Mouse (Mus musculus) gonadal fat pad, adult 2 months (tissue): ENCODE results near the gene Rtraf. TPM values are rescaled to one million over a fixed set of nuclear protein-coding genes. Genes with fewer than 3 reads are reported as not detected.
"Not testable (repeated sequence)": the region's sequence is repeated elsewhere in the genome, so short reads cannot be mapped to it uniquely, and the experiment has no call there.

Experiments used
- DNase-seq: peaks from one replicate; pipeline ENCODE4 v3.0.0-alpha.2; 2012; ENCODE audit warnings: low read depth
- polyA plus RNA-seq: library from polyadenylated mRNA; depleted of rRNA; stranded (reverse); fragments of >200 nt; gene quantifications from 2 replicates; pipeline ENCODE4 v1.2.3, GENCODE M21; 2012; rRNA removed

Rtraf gene
- polyA plus RNA-seq = 51.2 and 59.3 TPM in 2 replicates

GRCm38 (mm10) chr14:19823321-19824142 is at the start of gene Rtraf:
Rtraf (minus strand) TSS chr14:19823824.
- peak; percentile 49 for DNase-seq

GRCm38 (mm10) chr14:19867286-19867935 is 43.8 kb upstream of the Rtraf start:
- DNase-seq = no peak

DNA sequence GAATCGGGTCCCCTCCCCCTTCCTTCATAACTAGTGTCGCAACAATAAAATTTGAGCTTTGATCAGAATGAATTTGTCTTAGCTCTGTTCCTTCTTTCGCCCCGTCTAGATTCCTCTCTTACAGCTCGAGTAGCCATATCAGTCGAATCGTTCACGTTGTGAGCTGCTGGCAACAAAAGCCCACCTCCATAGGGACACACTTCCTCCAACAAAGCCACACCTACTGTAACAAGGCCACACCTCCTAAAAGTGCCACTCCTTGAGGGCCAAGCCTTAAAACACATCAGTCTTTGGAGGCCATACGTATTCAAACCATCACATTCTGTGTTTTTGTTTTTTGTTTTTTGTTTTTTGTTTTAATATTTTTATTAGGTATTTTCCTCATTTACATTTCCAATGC is 41.5 kb upstream of the Rtraf start:
- not testable (repeated sequence) for DNase-seq

GRCm38 (mm10) chr14:19861311-19862080 is 37.9 kb upstream of the Rtraf start:
- DNase-seq = no peak

- DNase-seq = no peak
Observed at GRCm38 (mm10) chr14:19860281-19860680, 36.7 kb upstream of the Rtraf start.

- no peak for DNase-seq
Observed at GRCm38 (mm10) chr14:19858808-19859776, 35.5 kb upstream of the Rtraf start.

DNA sequence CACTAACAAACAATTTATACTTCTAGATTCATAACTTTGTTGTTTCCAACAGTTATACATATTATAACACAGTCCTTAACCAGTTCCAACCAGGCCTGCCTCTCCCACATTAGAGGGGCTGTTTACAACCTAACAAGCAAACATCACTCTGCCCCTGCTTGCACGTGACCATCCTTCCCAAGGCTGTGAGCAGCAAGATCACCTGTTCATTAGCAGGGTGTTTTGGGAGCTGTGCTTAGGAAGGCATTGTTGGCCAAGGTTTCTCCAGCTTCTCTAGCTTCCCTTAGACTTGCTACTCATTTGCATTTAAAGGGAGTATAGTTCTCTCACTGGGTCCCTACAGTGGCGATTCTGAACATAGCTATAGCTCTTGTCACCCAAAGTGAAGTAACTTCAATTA is 34.7 kb upstream of the Rtraf start:
- DNase-seq = no peak

- DNase-seq = no peak
Observed at GRCm38 (mm10) chr14:19853471-19853870, 29.8 kb upstream of the Rtraf start.

GRCm38 (mm10) chr14:19839600-19840332 is 16.1 kb upstream of the Rtraf start:
- no peak for DNase-seq

DNA sequence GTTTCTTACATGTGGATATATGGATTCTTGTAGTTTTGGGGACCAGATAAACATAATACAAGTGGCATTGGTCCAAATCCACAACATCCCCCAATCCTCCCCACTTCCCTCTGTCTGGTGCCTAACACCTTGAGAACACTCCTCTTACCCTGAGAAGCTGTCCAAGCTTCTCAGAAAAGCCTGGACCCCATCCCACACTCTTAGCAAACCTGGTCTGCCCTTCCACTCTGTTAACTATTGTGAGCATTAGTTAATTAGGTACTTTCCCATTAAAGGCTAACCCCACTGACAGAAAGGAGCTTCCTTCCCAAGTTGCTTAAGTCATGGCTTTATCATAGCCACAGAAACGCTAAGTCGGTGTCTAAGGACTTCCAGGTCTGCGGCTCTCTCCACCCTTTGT is 12.7 kb upstream of the Rtraf start:
- no peak for DNase-seq

- DNase-seq = no peak
Observed at GRCm38 (mm10) chr14:19825481-19825880, 1.9 kb upstream of the Rtraf start.

DNA sequence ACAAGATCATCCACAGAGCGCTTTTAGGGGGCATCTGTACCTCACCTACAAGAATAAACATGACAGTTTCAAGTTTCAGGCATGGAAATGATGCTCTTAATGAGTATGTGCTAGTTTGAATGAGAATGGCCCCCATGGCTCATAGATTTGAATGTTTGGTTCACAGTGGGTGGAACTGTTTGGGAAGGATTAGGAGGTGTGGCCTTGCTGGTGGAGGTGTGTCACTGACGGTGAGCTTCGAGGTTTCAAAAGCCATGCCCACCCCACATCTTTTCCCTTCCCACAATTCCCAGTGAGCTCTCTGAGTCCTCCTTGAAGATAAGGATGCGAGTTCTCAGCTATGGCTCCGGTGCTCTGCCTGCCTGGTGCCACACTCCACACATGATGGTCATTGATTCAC is 1.9 kb downstream of the Rtraf start:
- DNase-seq = no peak

DNA sequence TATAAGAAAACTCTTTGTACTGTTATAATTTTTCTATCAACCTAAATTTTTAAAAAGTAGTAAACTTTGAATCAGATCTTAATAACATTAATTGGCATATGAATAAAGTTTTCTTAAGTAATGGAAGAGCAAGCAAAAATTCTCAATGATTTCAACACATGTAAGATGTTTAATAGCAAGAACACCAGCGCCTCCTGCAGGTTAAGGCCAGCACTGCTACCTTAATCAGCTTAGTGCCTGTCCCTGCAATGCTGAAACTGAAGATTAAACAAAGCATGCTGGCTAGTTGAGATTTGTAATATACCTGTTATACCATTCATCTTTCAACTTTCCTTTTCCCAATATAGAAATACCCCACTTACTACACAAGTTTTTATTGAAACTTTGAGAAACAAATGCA is 5.7 kb downstream of the Rtraf start:
- no peak for DNase-seq

DNA sequence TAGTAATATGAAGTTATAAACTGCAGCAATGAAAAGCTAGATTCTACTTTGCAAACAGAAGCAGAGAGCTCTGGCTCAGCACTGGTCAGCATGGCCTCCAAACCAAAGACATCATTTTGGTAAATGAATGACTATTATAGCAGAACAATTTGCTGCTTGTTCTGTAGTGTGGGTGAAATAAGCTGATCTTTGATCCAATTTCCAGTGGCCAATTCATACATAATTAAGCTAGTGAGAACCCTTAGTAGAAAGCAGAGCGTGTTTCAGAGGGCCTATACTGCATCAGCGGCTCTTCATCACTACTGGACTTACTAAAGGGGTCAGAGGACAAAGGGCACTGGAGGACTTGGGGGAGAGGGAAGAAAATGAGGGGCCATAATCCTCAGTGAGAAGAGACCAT is 10.6 kb downstream of the Rtraf start:
- DNase-seq = no peak

GRCm38 (mm10) chr14:19809934-19810333 is 13.7 kb downstream of the Rtraf start:
- DNase-seq = no peak

- DNase-seq = no peak
Observed at GRCm38 (mm10) chr14:19807858-19808257, 15.8 kb downstream of the Rtraf start.

- no peak for DNase-seq
Observed at GRCm38 (mm10) chr14:19807339-19807738, 16.3 kb downstream of the Rtraf start.

DNA sequence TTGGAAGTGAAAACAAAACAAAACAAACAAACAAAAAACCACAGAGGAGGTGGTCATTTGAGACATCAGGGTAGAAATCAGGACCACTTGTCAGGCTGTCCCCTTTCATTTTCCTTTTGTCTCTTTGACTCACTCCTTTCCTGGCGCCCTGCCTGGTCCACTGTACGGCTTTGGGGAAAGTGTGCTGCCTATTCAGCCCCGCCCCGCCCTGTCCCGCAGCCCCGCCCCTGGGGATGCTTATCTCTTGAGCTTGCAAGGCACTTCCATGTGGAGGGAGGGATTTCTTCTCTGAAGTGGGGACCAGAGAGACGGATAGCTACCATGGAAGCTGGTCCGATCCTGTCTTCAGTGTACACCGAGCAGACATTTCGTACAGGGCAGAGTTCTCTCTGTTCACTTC is 20.0 kb downstream of the Rtraf start:
- no peak for DNase-seq

GRCm38 (mm10) chr14:19803222-19803621 is 20.4 kb downstream of the Rtraf start:
- no peak for DNase-seq

DNA sequence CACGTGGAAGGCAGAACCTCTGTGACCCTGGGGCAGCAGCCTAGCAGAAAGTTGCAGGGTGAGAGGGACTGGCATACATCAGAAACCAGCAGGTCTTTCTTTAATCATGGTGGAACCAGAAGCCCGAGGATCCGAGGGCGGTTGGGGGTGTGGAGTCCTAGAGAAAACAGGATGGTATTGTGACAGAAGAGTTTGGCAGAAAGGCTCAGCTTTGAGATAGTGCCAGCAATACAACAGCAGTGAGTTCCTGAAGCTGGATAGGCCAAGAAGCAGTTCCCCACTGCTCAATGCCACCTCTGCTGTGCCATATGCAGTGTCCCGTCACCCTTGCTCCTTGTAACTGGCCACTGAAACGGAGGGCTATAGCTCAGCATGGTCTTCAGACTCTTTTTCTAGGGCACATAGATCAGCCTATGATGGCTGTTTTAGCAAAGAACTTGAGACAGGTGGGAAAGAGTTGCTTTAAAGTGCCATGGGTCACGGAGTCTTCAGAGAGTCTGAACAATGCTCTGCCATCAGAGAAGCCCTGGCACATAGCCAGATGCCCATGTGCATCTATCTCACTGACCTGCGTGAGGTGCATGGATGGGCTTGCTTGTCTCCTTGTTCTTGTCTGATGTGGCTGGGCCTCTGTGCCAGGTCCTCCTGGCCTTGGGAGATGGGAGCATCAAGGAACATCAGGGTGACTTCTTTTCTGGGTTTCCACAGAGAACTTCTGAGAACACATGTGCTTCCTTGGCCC is 22.0 kb downstream of the Rtraf start:
- no peak for DNase-seq
